ENCODE assay signal across 11 mouse cellular contexts in genomic region chr4:105007360-105008018, GRCm38 (mm10).
"Had no signal": no experiment of that assay in that cellular context is flagged by ENCODE, and none has a peak within 500 bp of the region (broad histone marks: within the 10 kb centered on the region; RNA-seq: fewer than 3 reads in every experiment).

No protein-coding gene starts in this region.

- H3K36me3 ChIP-seq: liver, embryonic 13.5 days; midbrain, embryonic 13.5 days; stomach, embryonic 15.5 days had no signal

- DNase-seq: kidney, adult 18-20 months; kidney, adult 9 months; kidney, postnatal 14 days; layer of hippocampus, adult 9-11 months; liver, embryonic 13.5 days; lung, adult 2 months; thymus, postnatal 25 days had no signal

- H3K4me3 ChIP-seq: layer of hippocampus, adult 2 months; liver, embryonic 13.5 days; midbrain, embryonic 13.5 days; stomach, embryonic 15.5 days had no signal

- H3K4me1 ChIP-seq: liver, embryonic 13.5 days; midbrain, embryonic 13.5 days; stomach, embryonic 15.5 days had no signal

- H3K4me2 ChIP-seq: liver, embryonic 13.5 days; midbrain, embryonic 13.5 days; stomach, embryonic 15.5 days had no signal

- ATAC-seq: midbrain, embryonic 13.5 days had no signal

- H3K27me3 ChIP-seq: liver, embryonic 13.5 days; midbrain, embryonic 13.5 days; stomach, embryonic 15.5 days had no signal

- H3K27ac ChIP-seq: layer of hippocampus, adult 2 months; liver, embryonic 13.5 days; macrophage; midbrain, embryonic 13.5 days; stomach, embryonic 15.5 days had no signal

- H3K9ac ChIP-seq: liver, embryonic 13.5 days; midbrain, embryonic 13.5 days; stomach, embryonic 15.5 days had no signal

- H3K9me3 ChIP-seq: liver, embryonic 13.5 days; stomach, embryonic 15.5 days had no signal
